Mouse (Mus musculus): Measurements from ENCODE around the gene Magea6. TPM values are rescaled to one million over a fixed set of nuclear protein-coding genes. Genes with fewer than 3 reads are reported as not detected.
"Not testable (repeated sequence)": the region's sequence is repeated elsewhere in the genome, so short reads cannot be mapped to it uniquely, and the experiment has no call there.

The Magea6 gene
- not detected in 2 replicates for polyA plus RNA-seq (2012; rRNA removed)

GRCm38 (mm10) chrX:154935887-154936286 lies at the start of gene Magea6:
Gene Magea6 (minus strand): TSS chrX:154935987.
- DNase-seq (ENCODE audit: low read depth, low spot score), result not testable (repeated sequence)
- 83% methylated on average over 1 of the region's 1 CpGs for WGBS

GRCm38 (mm10) chrX:154949405-154949804 lies 13.6 kb upstream of the Magea6 start, which contains the start of gene Magea3:
Gene Magea3 (minus strand): TSS chrX:154949505.
- not testable (repeated sequence) for DNase-seq (ENCODE audit: low read depth, low spot score)
- 26% methylated on average over 1 of the region's 1 CpGs for WGBS

GRCm38 (mm10) chrX:154890167-154890566 lies 45.6 kb downstream of the Magea6 start, which contains the start of gene Cldn34b1:
Gene Cldn34b1 (minus strand): TSS chrX:154890267.
- not testable (repeated sequence) for DNase-seq (ENCODE audit: low read depth, low spot score)
- WGBS, result 85% methylated on average over 3 of the region's 3 CpGs

Other genes with a start within 250 kb of the Magea6 start
- gene Cldn34b1, start 45.7 kb downstream of the Magea6 start, polyA plus RNA-seq (2012; rRNA removed), result not detected in 2 replicates
- not detected in 2 replicates for gene Magea3, start 13.5 kb upstream of the Magea6 start, polyA plus RNA-seq (2012; rRNA removed)
- gene Magea8, start 59.9 kb upstream of the Magea6 start, polyA plus RNA-seq (2012; rRNA removed), result not detected in 2 replicates
- gene Magea5, start 127.2 kb upstream of the Magea6 start, polyA plus RNA-seq (2012; rRNA removed), result not detected in 2 replicates
- gene Magea1, start 153.8 kb upstream of the Magea6 start, polyA plus RNA-seq (2012; rRNA removed), result not detected in 2 replicates
- gene Magea2, start 157.7 kb upstream of the Magea6 start, polyA plus RNA-seq (2012; rRNA removed), result not detected in 2 replicates
- gene Cldn34b2, start 192.4 kb upstream of the Magea6 start, polyA plus RNA-seq (2012; rRNA removed), result not detected in 2 replicates

Measured in large intestine, adult 2 months (tissue).